Mouse (Mus musculus) myocyte (in vitro differentiated cells): ENCODE data around the gene Rabgap1l. TPM values are rescaled to one million over a fixed set of nuclear protein-coding genes. Genes with fewer than 3 reads are reported as not detected.

Experiments
- H3K27me3 ChIP-seq: one replicate; pipeline ENCODE4 v1.6.1; 2011; ENCODE audit not compliant: control insufficient read depth, insufficient read depth, insufficient read length
- H3K36me3 ChIP-seq: one replicate; pipeline ENCODE4 v1.6.1; 2011; ENCODE audit not compliant: control insufficient read depth, insufficient read depth
- H3K4me2 ChIP-seq: one replicate; pipeline ENCODE4 v1.6.1; 2011; ENCODE audit warnings: low read depth, control low read depth
- H3K4me3 ChIP-seq: one replicate; pipeline ENCODE4 v1.5.1; 2011; ENCODE audit warnings: mild to moderate bottlenecking, control low read depth, moderate library complexity
- H3K79me2 ChIP-seq: one replicate; pipeline ENCODE4 v1.6.1; 2011; ENCODE audit not compliant: control insufficient read depth, insufficient read depth
- H3ac ChIP-seq: one replicate; pipeline ENCODE4 v1.6.1; 2011; ENCODE audit not compliant: control insufficient read depth, insufficient read length
- CEBPB ChIP-seq: IDR thresholded peaks from 2 replicates; pipeline ENCODE4 v1.6.1; 2011; ENCODE audit warnings: mild to moderate bottlenecking, moderate library complexity; ENCODE audit not compliant: poor library complexity, insufficient read depth, severe bottlenecking
- E2F4 ChIP-seq: IDR thresholded peaks from one replicate; pipeline ENCODE4 v1.6.1; 2011; ENCODE audit warnings: mild to moderate bottlenecking, control low read depth, moderate library complexity; ENCODE audit not compliant: insufficient read depth
- MAX ChIP-seq: IDR thresholded peaks from one replicate; pipeline ENCODE4 v1.6.1; 2011; ENCODE audit warnings: low read depth, mild to moderate bottlenecking, control low read depth
- MYOD1 ChIP-seq, 3 experiments: IDR thresholded peaks; one replicate each; pipeline ENCODE4 v1.6.1; 2011; ENCODE audit warnings: control low read depth in 2 of 3, low read depth in 2 of 3, mild to moderate bottlenecking in 2 of 3, moderate library complexity in 1 of 3; ENCODE audit not compliant: insufficient read length in 2 of 3, control insufficient read depth in 1 of 3
- MYOG ChIP-seq, 3 experiments: IDR thresholded peaks; one replicate each; pipeline ENCODE4 v1.6.1; 2011; ENCODE audit warnings: control low read depth in 2 of 3, low read depth in 2 of 3, mild to moderate bottlenecking in 2 of 3; ENCODE audit not compliant: insufficient read length in 2 of 3, control insufficient read depth in 1 of 3, insufficient read depth in 1 of 3
- POLR2A ChIP-seq: IDR thresholded peaks from one replicate; pipeline ENCODE4 v1.6.1; 2011; ENCODE audit warnings: low read depth, mild to moderate bottlenecking, control low read depth, moderate library complexity; ENCODE audit not compliant: insufficient read length
- POLR2AphosphoS2 ChIP-seq: IDR thresholded peaks from one replicate; pipeline ENCODE4 v1.6.1; 2011; ENCODE audit warnings: low read depth, control low read depth; ENCODE audit not compliant: insufficient read length
- REST ChIP-seq: IDR thresholded peaks from one replicate; pipeline ENCODE4 v1.6.1; 2011; ENCODE audit warnings: mild to moderate bottlenecking, control low read depth, moderate library complexity; ENCODE audit not compliant: insufficient read depth, insufficient read length
- SRF ChIP-seq: IDR thresholded peaks from one replicate; pipeline ENCODE4 v1.6.1; 2011; ENCODE audit warnings: low read depth; ENCODE audit not compliant: control insufficient read depth, insufficient read length
- TCF12 ChIP-seq: IDR thresholded peaks from one replicate; pipeline ENCODE4 v1.6.1; 2011; ENCODE audit warnings: mild to moderate bottlenecking, control low read depth; ENCODE audit not compliant: poor library complexity, insufficient read depth, severe bottlenecking
- TCF3 ChIP-seq: IDR thresholded peaks from one replicate; pipeline ENCODE4 v1.6.1; 2011; ENCODE audit warnings: low read depth, control low read depth; ENCODE audit not compliant: insufficient read length
- USF1 ChIP-seq: IDR thresholded peaks from one replicate; pipeline ENCODE4 v1.6.1; 2011; ENCODE audit warnings: low read depth, mild to moderate bottlenecking, control low read depth, moderate library complexity
- polyA plus RNA-seq: library from polyadenylated mRNA; unstranded; fragments of >200 nt; fragmentation: generic; extraction: Trizol; gene quantifications from one replicate; pipeline ENCODE4 v1.2.1, GENCODE M21; 2012; ENCODE audit warnings: missing spikeins

The Rabgap1l gene
- polyA plus RNA-seq, 1 experiment: 6.3 TPM

GRCm38 (mm10) chr1:160293488-160293887 lies 499.5 kb downstream of the Rabgap1l start:
- no peak overlapping the region for H3K4me3 ChIP-seq
- H3K36me3 ChIP-seq: no peaks in the 10 kb centered on the region
- no peaks in the 10 kb centered on the region for H3K27me3 ChIP-seq
- no peak overlapping the region for H3K4me2 ChIP-seq
- no peak for TF ChIP-seq MYOD1 (IDR thresholded peaks at IDR 0.05; ENCODE audit: control insufficient read depth in 1 of 3, insufficient read length in 2 of 3, low read depth in 2 of 3)
- TF ChIP-seq POLR2AphosphoS2: no peak
- no peak for TF ChIP-seq MYOG (IDR thresholded peaks at IDR 0.05; ENCODE audit: control insufficient read depth in 1 of 3, insufficient read depth in 1 of 3, insufficient read length in 2 of 3, low read depth in 2 of 3)
- TF ChIP-seq CEBPB: no peak
- TF ChIP-seq USF1: peak; percentile 51
- no peak for TF ChIP-seq TCF3
- no peak for TF ChIP-seq POLR2A
- H3K79me2 ChIP-seq: no peaks in the 10 kb centered on the region
- H3ac ChIP-seq: no peak overlapping the region

GRCm38 (mm10) chr1:160292058-160292457 lies 501.0 kb downstream of the Rabgap1l start:
- no peak overlapping the region for H3K4me3 ChIP-seq
- no peaks in the 10 kb centered on the region for H3K79me2 ChIP-seq
- H3ac ChIP-seq: no peak overlapping the region
- no peaks in the 10 kb centered on the region for H3K27me3 ChIP-seq
- H3K4me2 ChIP-seq: no peak overlapping the region
- no peak for TF ChIP-seq CEBPB
- no peak for TF ChIP-seq E2F4
- no peak for TF ChIP-seq MYOD1 (IDR thresholded peaks at IDR 0.05; ENCODE audit: control insufficient read depth in 1 of 3, insufficient read length in 2 of 3, low read depth in 2 of 3)
- no peak for TF ChIP-seq REST
- no peak for TF ChIP-seq TCF12
- no peak for TF ChIP-seq TCF3
- TF ChIP-seq SRF: no peak
- H3K36me3 ChIP-seq: no peaks in the 10 kb centered on the region

DNA sequence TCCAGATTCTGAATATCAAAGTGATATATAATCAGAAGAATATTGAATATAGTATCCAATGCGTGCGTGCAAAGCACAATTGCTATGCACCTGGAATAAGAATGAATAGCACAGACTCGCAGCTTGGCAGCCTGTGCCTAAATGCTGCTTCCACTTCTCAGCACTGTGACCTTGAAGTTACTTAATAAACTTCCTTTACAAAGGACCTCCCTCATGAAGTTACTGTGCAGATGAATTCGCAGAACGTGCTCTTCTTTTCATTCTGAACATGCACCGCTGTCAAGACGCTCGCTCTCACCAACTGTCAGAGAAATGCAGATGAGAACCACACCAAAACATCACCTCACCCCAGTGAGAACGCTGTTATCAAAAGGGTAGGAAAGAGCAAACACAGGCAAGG lies 502.8 kb downstream of the Rabgap1l start:
- H3K27me3 ChIP-seq: no peaks in the 10 kb centered on the region
- H3K79me2 ChIP-seq: no peaks in the 10 kb centered on the region
- no peak overlapping the region for H3ac ChIP-seq
- H3K4me2 ChIP-seq: no peak overlapping the region
- no peaks in the 10 kb centered on the region for H3K36me3 ChIP-seq
- no peak overlapping the region for H3K4me3 ChIP-seq
- no peak for TF ChIP-seq REST
- no peak for TF ChIP-seq TCF12
- no peak for TF ChIP-seq MAX
- no peak for TF ChIP-seq SRF
- no peak for TF ChIP-seq CEBPB
- TF ChIP-seq E2F4: no peak
- TF ChIP-seq MYOG (IDR thresholded peaks at IDR 0.05; ENCODE audit: control insufficient read depth in 1 of 3, insufficient read depth in 1 of 3, insufficient read length in 2 of 3, low read depth in 2 of 3): no peak
- no peak for TF ChIP-seq USF1
- no peak for TF ChIP-seq TCF3

DNA sequence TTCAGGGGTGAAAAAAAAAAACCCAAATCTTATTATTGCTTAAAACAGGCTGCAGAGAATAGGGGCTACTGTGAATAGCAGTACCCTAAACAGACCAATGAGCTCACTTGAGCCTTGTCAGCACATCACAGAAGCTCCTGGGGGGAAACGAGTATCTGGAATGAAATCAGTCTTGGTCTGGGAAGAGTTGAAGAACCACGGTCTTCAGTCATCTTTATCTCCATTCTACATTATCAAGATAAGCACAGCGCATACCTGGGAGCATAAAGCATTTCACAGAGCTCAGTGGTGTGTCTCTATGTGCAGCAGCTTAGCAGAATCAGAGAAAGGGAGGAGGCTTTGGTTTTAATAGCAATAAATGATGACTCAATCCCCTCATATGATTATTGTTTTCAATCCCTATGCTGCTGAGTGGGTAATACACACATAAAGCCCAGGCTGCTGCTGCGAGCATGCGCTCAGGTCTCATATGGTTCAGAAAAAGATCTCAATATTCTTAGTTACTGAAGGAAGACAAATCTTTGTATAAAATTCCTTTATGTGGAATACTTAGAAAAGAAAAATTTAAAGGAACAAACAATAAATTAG lies 505.9 kb downstream of the Rabgap1l start:
- no peak overlapping the region for H3ac ChIP-seq
- H3K79me2 ChIP-seq: no peaks in the 10 kb centered on the region
- TF ChIP-seq MYOD1 (IDR thresholded peaks at IDR 0.05; ENCODE audit: control insufficient read depth in 1 of 3, insufficient read length in 2 of 3, low read depth in 2 of 3) (no peak), E2F4 (no peak), SRF (no peak), TCF12 (no peak), TCF3 (no peak), REST (no peak), MYOG (IDR thresholded peaks at IDR 0.05; ENCODE audit: control insufficient read depth in 1 of 3, insufficient read depth in 1 of 3, insufficient read length in 2 of 3, low read depth in 2 of 3) (no peak), MAX (no peak)
- no peak overlapping the region for H3K4me3 ChIP-seq
- H3K4me2 ChIP-seq: no peak overlapping the region
- H3K36me3 ChIP-seq: no peaks in the 10 kb centered on the region
- H3K27me3 ChIP-seq: no peaks in the 10 kb centered on the region

DNA sequence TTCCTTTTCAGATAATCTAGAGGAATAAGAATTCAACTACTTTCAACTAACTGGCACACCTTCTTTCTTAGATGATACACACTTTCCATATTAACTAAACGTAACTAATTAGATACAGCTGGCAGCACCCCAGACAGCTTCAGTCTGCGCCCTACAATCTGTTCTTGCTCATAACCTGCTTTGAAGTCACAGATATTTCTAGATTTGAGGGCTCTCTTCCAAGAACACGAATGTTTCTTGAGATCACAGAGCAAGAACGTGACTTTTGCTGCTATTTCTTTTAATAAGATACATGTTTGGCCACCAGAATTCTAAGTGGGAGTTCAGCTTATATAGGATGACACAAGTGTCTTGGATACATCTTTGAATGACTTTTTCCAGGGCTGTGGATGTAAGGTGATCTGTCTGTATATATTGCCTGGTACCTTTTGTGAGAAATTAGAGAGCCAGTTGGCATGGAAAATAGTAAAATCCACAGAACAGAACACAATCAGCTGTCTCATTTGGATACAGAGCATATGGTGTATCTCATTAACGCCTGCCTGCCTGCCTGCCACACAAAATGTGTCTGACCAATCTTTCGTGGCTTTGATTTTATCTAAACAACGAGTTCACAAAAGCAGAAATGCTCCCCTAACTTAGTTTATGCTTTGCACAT lies 506.5 kb downstream of the Rabgap1l start:
- TF ChIP-seq USF1: no peak
- no peak for TF ChIP-seq POLR2A
- TF ChIP-seq POLR2AphosphoS2: no peak
- TF ChIP-seq SRF: no peak
- no peak for TF ChIP-seq REST
- TF ChIP-seq E2F4: no peak
- no peak for TF ChIP-seq MYOG (IDR thresholded peaks at IDR 0.05; ENCODE audit: control insufficient read depth in 1 of 3, insufficient read depth in 1 of 3, insufficient read length in 2 of 3, low read depth in 2 of 3)
- TF ChIP-seq MYOD1 (IDR thresholded peaks at IDR 0.05; ENCODE audit: control insufficient read depth in 1 of 3, insufficient read length in 2 of 3, low read depth in 2 of 3): no peak
- no peak for TF ChIP-seq MAX
- TF ChIP-seq CEBPB: no peak
- no peak overlapping the region for H3K4me3 ChIP-seq
- H3K36me3 ChIP-seq: no peaks in the 10 kb centered on the region
- no peak overlapping the region for H3ac ChIP-seq
- no peaks in the 10 kb centered on the region for H3K79me2 ChIP-seq
- H3K27me3 ChIP-seq: no peaks in the 10 kb centered on the region
- H3K4me2 ChIP-seq: no peak overlapping the region
